Mouse (Mus musculus): ENCODE results near the gene Pnpla7.
"Not testable (repeated sequence)": the region's sequence is repeated elsewhere in the genome, so short reads cannot be mapped to it uniquely, and the experiment has no call there.

Pnpla7 gene

DNA sequence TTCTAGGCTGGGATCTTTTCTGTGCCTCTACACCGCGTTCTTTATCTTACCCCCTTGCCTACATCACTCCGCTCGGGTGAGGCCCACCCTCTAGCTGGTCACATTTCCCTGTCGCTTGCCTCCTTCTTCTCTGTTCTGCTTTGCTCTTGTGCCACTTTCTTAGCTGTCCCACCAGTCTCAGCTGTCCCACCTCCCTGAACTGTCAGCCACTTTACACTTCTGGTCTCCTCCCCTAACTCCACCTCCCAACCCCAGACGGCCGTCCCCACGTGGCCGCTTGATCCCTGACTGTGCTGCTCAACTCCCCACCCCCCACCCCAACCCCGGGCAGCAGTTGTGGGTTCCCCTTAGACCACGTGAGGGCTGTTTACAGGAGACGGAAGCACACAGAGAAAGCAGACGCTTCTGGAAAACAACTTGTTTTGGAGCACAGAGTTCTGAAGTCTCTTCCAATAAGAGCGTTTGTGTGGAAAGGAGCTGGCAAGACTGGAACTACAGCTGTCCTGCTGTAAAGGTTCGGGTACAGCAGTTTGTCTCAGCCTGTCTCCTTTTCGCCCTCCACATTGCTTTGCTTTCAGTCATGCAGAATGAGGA lies at the start of gene Pnpla7:
Pnpla7 (plus strand) TSS at position 330 of the 594 bp plus-strand sequence.
- peak; percentile 90 for DNase-seq (ENCODE audit: low read depth)

DNA sequence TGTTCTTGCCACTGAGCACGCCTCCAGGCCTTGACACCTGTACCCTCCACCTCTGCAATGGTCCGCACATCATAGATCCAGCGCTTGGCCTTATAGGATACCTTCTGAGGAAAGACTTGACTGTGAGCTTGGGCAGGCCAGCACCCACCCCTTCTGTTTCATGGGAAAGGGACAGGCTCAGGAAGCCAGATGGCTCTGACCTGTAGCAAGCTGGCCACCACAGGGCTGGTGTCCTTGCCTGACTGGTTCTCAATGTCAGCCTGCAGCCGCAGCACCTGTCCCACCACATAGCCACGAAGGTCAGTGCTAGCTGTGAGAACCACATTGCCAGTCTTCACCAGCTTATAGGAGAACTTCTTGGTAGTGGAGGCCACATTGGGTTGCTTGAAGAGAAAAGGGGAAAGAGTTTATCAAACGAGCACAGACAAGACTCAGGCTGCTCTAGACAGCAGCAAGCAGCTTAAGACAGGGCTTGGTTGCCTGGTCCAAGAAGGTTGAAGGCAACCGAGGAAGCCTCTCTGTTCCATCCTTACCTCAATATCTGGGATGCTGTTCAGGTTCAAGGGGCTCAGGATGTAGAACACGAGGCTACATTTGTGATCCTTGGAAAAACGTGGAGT lies 49.4 kb upstream of the Pnpla7 start:
- DNase-seq (ENCODE audit: low read depth): no peak

DNA sequence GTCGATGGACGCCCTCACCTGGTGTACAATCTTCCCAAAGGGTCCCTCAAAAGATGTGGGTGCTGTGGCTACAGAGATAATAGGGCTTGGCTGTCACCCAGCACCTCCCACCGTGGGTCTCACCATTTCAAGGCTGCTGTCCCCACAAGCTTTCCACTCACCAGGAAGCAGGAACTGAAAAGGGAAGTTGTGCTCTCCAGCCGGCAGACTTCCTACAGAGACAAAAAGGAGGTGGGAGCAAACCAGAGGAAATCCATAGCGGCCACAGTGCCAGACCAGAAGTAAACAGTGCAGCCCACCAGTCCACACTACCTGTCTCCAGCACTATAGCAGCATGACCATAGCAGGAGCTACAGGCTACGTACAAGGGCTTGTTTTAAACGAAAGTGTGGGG lies 48.9 kb upstream of the Pnpla7 start:
- no peak for DNase-seq (ENCODE audit: low read depth)

GRCm38 (mm10) chr2:24927810-24928479 lies 47.9 kb upstream of the Pnpla7 start:
- DNase-seq (ENCODE audit: low read depth): no peak

GRCm38 (mm10) chr2:24929119-24929518 lies 46.7 kb upstream of the Pnpla7 start:
- DNase-seq (ENCODE audit: low read depth): no peak

DNA sequence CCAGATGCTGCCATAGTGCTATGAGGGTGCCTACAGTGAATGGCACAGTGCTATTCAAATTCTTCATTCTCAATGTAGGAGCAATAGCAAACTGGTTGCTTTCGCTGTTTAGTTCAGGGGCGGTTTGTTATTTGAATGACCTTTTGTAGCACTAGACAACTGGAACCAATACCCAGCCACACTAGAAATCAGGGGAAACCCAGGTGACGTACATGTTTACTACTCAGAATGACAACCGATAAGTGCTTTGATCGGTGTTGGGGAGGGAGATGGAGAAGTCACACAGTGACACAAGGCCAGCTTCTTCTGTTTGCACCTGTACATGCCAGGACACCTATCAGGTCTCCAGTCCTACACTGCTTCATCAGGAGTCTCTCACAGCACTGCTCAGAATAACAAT lies 46.2 kb upstream of the Pnpla7 start:
- DNase-seq (ENCODE audit: low read depth): no peak

GRCm38 (mm10) chr2:24934441-24934963 lies 41.3 kb upstream of the Pnpla7 start:
- no peak for DNase-seq (ENCODE audit: low read depth)

DNA sequence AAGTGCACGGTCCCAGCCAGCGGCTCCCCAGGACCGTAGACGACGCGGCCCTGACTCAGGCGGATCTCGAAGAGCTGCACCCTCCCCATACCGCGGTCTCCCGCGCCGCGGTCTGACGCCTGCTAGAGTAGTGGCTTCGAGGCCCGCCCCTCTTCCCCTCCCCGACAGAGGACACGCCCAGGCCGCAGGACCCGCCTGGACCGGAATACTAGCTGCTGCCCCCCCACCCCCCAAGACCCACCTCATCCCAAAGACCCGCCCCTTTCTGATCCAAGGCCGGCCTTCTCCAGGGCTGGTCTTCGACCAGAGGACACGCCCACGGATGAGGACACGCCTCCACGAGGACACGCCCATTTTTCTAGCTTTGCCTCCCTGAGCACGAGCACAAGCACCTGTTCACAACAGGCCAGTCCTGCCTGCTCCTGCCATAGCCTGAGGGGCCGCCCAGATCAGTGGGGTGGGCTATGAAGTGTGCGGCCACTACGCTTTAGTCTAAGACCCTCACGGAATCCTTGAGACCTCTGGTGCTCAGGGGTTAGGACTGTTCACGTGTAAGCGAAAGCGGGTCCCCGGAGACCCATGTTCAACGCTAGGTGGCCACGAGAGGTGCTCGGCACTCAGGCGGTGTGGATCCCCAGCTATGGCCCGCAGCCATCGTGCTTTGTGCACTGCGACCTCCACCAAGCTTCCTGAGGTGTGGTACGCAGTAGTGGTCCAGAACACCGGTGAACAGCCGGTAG lies 40.6 kb upstream of the Pnpla7 start, which contains the start of gene Arrdc1:
Arrdc1 (minus strand) TSS at position 196 of the 740 bp plus-strand sequence.
- DNase-seq (ENCODE audit: low read depth): peak; percentile 99

- no peak for DNase-seq (ENCODE audit: low read depth)
These were observed 33.7 kb upstream of the Pnpla7 start for GRCm38 (mm10) chr2:24942092-24942491.

DNA sequence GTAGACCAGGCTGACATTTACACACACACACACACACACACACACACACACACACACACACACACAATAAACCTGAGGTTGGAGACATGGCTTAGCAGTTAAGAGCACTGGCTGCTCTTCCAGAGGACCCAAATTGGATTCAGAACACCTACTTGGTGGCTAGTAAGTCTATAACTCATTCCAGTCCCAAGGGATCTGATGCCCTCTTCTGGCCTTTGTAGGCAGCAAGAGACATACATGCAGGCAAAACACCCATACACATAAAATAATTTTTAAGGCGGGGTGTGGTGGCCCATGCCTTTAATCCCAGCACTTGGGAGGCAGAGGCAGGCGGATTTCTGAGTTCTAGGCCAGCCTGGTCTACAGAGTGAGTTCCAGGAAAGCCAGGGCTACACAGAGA lies 31.5 kb upstream of the Pnpla7 start:
- DNase-seq (ENCODE audit: low read depth): peak; percentile 69

GRCm38 (mm10) chr2:24949421-24950188 lies 26.2 kb upstream of the Pnpla7 start, which contains the start of gene Zmynd19:
Gene Zmynd19 (plus strand): TSS chr2:24949792.
- peak; percentile 98 for DNase-seq (ENCODE audit: low read depth)

- DNase-seq (ENCODE audit: low read depth): peak; percentile 50
These were observed 25.7 kb upstream of the Pnpla7 start for GRCm38 (mm10) chr2:24950189-24950535.

DNA sequence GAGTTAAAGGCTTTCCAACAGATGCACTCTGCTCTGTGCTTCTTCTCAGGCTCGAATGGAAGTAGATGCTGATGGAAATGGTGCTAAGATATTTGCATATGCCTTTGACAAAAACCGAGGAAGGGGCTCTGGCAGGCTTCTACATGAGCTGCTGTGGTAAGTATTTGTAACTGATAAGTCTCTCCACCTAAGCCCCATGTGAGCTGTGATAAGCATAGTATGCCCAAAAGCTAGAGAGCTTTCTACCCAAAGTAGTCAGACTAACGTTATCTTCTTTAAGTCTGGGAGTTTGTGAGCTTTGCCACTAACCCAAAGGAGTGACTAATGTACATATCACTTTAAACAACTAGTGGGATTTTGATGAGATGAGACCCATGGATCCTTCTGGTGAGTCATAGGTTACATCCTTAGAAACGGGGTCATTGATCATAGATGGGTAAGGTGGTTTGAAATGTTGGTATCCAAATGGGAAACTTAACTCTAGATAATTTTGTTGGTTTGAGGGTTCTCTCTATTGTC lies 23.2 kb upstream of the Pnpla7 start:
- no peak for DNase-seq (ENCODE audit: low read depth)

GRCm38 (mm10) chr2:24960910-24961309 lies 14.9 kb upstream of the Pnpla7 start:
- DNase-seq (ENCODE audit: low read depth): no peak

- peak; percentile 90 for DNase-seq (ENCODE audit: low read depth)
These were observed 13.4 kb upstream of the Pnpla7 start, which contains the start of gene Dph7 for GRCm38 (mm10) chr2:24962304-24963000. Gene Dph7 (plus strand): TSS chr2:24962400.

DNA sequence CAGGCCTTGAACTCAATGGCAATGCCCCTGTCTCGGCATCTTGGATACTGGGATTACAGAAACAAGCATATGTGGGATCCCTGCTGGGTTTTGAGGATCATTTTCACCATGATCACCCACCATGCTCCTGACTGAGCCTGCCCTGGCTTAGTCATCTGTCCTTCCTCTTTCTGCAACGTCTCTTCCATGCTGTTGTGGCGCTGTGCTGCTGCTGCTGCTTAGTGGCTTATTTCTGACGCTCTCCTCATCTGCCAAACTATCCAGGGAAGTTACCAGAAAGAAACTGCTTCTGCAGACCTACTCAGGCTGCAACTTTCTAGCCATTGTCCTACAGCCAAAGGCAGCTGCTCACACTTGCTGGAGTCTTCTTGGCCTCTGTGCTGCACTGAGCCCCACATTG lies 5.4 kb upstream of the Pnpla7 start:
- no peak for DNase-seq (ENCODE audit: low read depth)

- not testable (repeated sequence) for DNase-seq (ENCODE audit: low read depth)
These were observed 1.4 kb upstream of the Pnpla7 start for GRCm38 (mm10) chr2:24974452-24974851.

- DNase-seq (ENCODE audit: low read depth): peak; percentile 95
These were observed 728 bp upstream of the Pnpla7 start, which contains the start of gene Mrpl41 for GRCm38 (mm10) chr2:24974906-24975703. Gene Mrpl41 (minus strand): TSS chr2:24975098.

GRCm38 (mm10) chr2:24976960-24977359 lies 1.1 kb downstream of the Pnpla7 start:
- DNase-seq (ENCODE audit: low read depth): peak; percentile 21

DNA sequence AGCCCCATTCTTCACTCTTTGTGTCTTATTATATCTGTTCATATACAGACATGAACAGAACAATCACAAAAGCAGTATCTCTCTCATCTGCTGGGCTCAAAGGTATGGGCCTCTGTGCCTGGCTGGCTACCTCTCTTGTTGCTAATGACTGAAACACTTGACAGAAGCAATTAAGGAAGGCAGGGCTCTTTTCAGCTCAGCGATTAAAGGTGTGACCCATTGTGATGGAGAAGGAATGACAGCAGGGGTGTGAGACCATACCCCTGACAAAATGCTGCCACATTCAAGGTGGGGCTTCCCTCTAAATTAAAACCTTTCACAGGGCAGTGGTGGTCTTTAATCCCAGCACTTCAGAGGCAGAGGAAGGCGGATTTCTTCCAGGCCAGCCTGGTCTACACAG lies 11.9 kb downstream of the Pnpla7 start:
- no peak for DNase-seq (ENCODE audit: low read depth)
